Mouse (Mus musculus): ENCODE data around the gene Gbe1. TPM values are rescaled to one million over a fixed set of nuclear protein-coding genes. Genes with fewer than 3 reads are reported as not detected.

Gbe1 gene
- polyA plus RNA-seq, 1 experiment from 2014 or later = 66.0 TPM

DNA sequence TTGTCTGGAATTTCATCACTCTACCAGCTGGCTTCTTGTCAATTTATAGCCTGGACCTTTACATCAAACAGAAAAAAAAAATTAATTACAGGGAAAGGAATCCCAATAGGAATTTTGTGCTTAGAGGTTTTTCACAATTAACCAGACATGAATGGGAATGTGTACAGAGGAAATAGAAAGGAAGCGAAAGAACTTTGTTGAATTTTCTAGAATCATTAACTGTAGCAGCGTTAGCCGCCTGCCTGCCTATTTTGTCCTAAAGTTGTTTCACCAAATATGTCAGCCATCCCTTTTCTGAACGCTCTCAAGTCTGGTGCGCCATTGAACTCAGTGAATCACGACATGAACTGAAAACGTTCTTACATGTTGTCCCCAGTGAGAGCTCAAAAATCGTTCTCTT is 209.8 kb downstream of the Gbe1 start:
- no peaks in the 10 kb centered on the region for H3K27me3 ChIP-seq (ENCODE audit: control insufficient read depth, insufficient read depth, low read length)
- 92% methylated on average over 8 of the region's 8 CpGs for WGBS
- no peak for ATAC-seq (ENCODE audit: insufficient number of reproducible peaks, insufficient read depth, low FRiP score, low read depth)
- no peak overlapping the region for H3K9ac ChIP-seq (ENCODE audit: low read length)
- H3K4me2 ChIP-seq (ENCODE audit: low read length) = no peak overlapping the region
- peaks cover 0 to 4% of the 10 kb centered on the region in 2 experiments; a peak in 1 of 4 replicates for H3K4me1 ChIP-seq (ENCODE audit: control insufficient read depth in 2 of 2, insufficient read depth in 2 of 2, low read length in 2 of 2)
- H3K27ac ChIP-seq (replicated peaks in 1 of 2; ENCODE audit: control insufficient read depth in 1 of 2, insufficient read depth in 1 of 2, low read depth in 2 of 2, low read length in 2 of 2) = no peak overlapping the region
- no peaks in the 10 kb centered on the region for H3K36me3 ChIP-seq (ENCODE audit: control insufficient read depth, insufficient read depth, low read length)
- H3K9me3 ChIP-seq (ENCODE audit: control insufficient read depth, low read length) = no peaks in the 10 kb centered on the region
- H3K4me3 ChIP-seq (ENCODE audit: control insufficient read depth in 1 of 2, insufficient read depth in 1 of 2, low read depth in 1 of 2, low read length in 2 of 2) = no peak overlapping the region

DNA sequence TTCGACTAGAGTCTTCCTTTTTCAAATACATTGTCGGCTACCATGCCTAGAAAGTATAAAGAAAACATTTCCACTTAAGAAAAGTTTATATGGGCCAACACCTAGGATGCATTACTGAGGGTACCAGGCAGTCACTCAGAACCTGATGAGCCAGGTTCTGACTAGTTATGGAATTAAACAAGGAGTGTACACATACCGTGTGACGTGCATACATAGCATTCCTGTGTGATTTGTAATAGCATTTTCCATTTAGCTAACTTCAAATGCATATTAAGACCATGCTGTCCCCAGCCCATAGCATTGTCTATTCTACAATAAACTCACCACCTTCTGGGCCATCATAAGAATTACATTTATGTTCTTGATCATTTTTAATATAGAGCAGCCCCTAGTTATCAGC is 210.5 kb downstream of the Gbe1 start:
- Histone ChIP-seq H3K27ac (replicated peaks in 1 of 2; ENCODE audit: control insufficient read depth in 1 of 2, insufficient read depth in 1 of 2, low read depth in 2 of 2, low read length in 2 of 2) (no peak overlapping the region), H3K4me1 (ENCODE audit: control insufficient read depth in 2 of 2, insufficient read depth in 2 of 2, low read length in 2 of 2) (peaks cover 0 to 4% of the 10 kb centered on the region in 2 experiments; a peak in 1 of 4 replicates), H3K4me3 (ENCODE audit: control insufficient read depth in 1 of 2, insufficient read depth in 1 of 2, low read depth in 1 of 2, low read length in 2 of 2) (no peak overlapping the region), H3K27me3 (ENCODE audit: control insufficient read depth, insufficient read depth, low read length) (no peaks in the 10 kb centered on the region), H3K4me2 (ENCODE audit: low read length) (no peak overlapping the region), H3K36me3 (ENCODE audit: control insufficient read depth, insufficient read depth, low read length) (no peaks in the 10 kb centered on the region), H3K9ac (ENCODE audit: low read length) (no peak overlapping the region), H3K9me3 (ENCODE audit: control insufficient read depth, low read length) (no peaks in the 10 kb centered on the region)
- WGBS = 55% methylated on average over 4 of the region's 4 CpGs
- ATAC-seq (ENCODE audit: insufficient number of reproducible peaks, insufficient read depth, low FRiP score, low read depth) = no peak

DNA sequence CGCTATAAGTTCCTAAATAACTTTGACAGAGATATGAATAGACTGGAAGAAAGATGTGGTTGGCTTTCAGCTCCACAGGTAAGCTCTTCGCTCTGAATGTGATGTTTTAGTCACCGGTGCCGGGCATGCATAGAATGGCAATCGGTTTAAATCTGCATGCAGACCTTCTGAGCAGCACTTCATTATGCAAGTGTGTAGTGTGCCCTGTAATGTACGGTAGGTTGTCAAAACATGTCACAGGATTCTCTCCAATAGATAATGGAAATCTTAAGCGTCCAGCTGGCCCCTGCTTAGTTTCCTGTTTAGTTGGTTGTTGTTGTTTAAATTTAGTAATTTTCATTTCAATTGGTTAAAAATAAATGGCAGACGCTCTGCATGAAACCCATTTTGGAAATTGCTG is 213.5 kb downstream of the Gbe1 start:
- no peak overlapping the region for H3K27ac ChIP-seq (replicated peaks in 1 of 2; ENCODE audit: control insufficient read depth in 1 of 2, insufficient read depth in 1 of 2, low read depth in 2 of 2, low read length in 2 of 2)
- H3K9me3 ChIP-seq (ENCODE audit: control insufficient read depth, low read length) = no peaks in the 10 kb centered on the region
- no peak overlapping the region for H3K9ac ChIP-seq (ENCODE audit: low read length)
- H3K4me1 ChIP-seq (ENCODE audit: control insufficient read depth in 2 of 2, insufficient read depth in 2 of 2, low read length in 2 of 2) = peaks cover 0 to 4% of the 10 kb centered on the region in 2 experiments; a peak in 1 of 4 replicates
- 89% methylated on average over 8 of the region's 8 CpGs for WGBS
- H3K27me3 ChIP-seq (ENCODE audit: control insufficient read depth, insufficient read depth, low read length) = no peaks in the 10 kb centered on the region
- ATAC-seq (ENCODE audit: insufficient number of reproducible peaks, insufficient read depth, low FRiP score, low read depth) = no peak
- H3K4me3 ChIP-seq (ENCODE audit: control insufficient read depth in 1 of 2, insufficient read depth in 1 of 2, low read depth in 1 of 2, low read length in 2 of 2) = no peak overlapping the region
- H3K4me2 ChIP-seq (ENCODE audit: low read length) = no peak overlapping the region
- H3K36me3 ChIP-seq (ENCODE audit: control insufficient read depth, insufficient read depth, low read length) = no peaks in the 10 kb centered on the region

DNA sequence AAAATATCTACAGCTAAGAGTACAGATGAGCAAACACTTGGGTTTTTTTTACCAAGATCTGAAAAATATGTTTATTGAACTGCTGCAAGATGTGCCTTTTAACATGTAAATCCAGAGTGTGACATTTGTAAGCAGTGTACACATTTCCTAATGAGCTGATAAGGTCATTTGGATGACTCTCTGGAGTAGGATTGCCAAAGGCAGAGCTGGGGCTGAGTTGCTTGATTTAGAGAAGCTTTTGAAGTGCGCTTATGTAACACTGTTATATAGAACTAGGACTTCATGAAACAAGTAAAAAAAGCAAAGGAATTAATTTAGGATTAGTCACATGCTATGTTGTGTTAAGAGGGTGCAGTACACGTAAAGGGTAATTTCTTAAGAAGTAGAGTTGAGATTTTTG is 221.5 kb downstream of the Gbe1 start:
- Histone ChIP-seq H3K9me3 (ENCODE audit: control insufficient read depth, low read length) (peaks cover under 1% of the 10 kb centered on the region; the same call in 1 of the 2 replicates), H3K27ac (replicated peaks in 1 of 2; ENCODE audit: control insufficient read depth in 1 of 2, insufficient read depth in 1 of 2, low read depth in 2 of 2, low read length in 2 of 2) (no peak overlapping the region), H3K9ac (ENCODE audit: low read length) (no peak overlapping the region), H3K36me3 (ENCODE audit: control insufficient read depth, insufficient read depth, low read length) (0 out of 2 replicates have a peak, but pooled peaks cover 3% of the 10 kb centered on the region), H3K4me1 (ENCODE audit: control insufficient read depth in 2 of 2, insufficient read depth in 2 of 2, low read length in 2 of 2) (no peaks in the 10 kb centered on the region), H3K4me2 (ENCODE audit: low read length) (no peak overlapping the region), H3K4me3 (ENCODE audit: control insufficient read depth in 1 of 2, insufficient read depth in 1 of 2, low read depth in 1 of 2, low read length in 2 of 2) (no peak overlapping the region), H3K27me3 (ENCODE audit: control insufficient read depth, insufficient read depth, low read length) (no peaks in the 10 kb centered on the region)
- ATAC-seq (ENCODE audit: insufficient number of reproducible peaks, insufficient read depth, low FRiP score, low read depth) = no peak
- 85% methylated on average over 2 of the region's 2 CpGs for WGBS

DNA sequence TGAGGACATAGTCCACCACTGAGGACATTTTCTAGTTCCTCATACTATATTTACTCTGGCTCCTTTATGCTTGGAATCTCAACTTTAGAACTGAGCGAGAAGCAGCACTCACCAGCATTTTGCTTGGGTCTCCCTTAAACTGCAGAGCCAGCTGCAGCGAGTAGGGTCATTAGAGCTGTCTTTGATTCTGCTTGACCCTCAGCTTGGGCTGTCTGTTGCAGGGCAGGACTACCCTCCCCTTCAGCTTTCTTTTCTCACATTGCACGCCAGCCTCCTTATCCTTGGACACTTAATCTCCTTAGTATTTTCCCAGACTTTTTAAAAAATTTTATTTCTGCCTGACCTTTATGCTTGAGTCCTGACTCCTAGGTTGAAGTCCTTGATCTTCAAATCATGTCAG is 237.1 kb downstream of the Gbe1 start:
- Histone ChIP-seq H3K4me3 (ENCODE audit: control insufficient read depth in 1 of 2, insufficient read depth in 1 of 2, low read depth in 1 of 2, low read length in 2 of 2) (no peak overlapping the region), H3K4me2 (ENCODE audit: low read length) (no peak overlapping the region), H3K9ac (ENCODE audit: low read length) (no peak overlapping the region), H3K27ac (replicated peaks in 1 of 2; ENCODE audit: control insufficient read depth in 1 of 2, insufficient read depth in 1 of 2, low read depth in 2 of 2, low read length in 2 of 2) (no peak overlapping the region), H3K27me3 (ENCODE audit: control insufficient read depth, insufficient read depth, low read length) (no peaks in the 10 kb centered on the region), H3K9me3 (ENCODE audit: control insufficient read depth, low read length) (no peaks in the 10 kb centered on the region), H3K4me1 (ENCODE audit: control insufficient read depth in 2 of 2, insufficient read depth in 2 of 2, low read length in 2 of 2) (no peaks in the 10 kb centered on the region), H3K36me3 (ENCODE audit: control insufficient read depth, insufficient read depth, low read length) (no peaks in the 10 kb centered on the region)
- WGBS = 75% methylated on average over 3 of the region's 3 CpGs
- no peak for ATAC-seq (ENCODE audit: insufficient number of reproducible peaks, insufficient read depth, low FRiP score, low read depth)

DNA sequence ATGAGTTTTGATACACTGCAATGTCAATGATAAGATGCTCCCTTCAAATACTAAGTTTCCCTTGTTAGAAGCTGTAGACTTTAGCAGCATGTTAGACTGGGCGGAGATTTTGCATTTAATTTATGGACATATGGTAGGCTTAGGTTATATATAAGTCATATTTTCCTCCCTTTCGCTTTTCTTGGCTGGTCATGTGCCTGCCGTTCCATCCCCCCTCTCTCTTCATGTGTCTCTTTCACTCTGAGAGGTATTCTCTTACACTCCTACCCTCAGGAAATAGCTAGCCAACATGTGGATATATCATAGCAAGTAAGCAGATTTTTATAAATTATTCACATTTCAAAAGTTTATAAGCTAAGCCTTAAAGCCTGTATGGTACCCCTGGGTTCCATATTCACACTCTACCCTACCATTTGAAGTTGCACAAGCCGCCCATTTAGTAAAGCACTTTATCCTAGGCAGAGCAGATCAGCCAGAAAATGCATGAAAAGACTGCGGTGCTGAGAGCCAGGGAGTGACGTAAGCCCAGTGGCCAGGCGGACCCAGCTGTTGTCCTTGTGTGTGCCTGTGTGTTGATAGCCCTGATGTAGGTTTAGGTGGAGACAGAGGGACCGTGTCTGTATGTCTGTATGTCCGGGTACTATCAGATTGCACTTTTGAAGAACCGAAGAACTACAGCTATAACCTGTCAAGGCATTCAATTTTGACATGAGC is 248.0 kb downstream of the Gbe1 start:
- WGBS = 65% methylated on average over 10 of the region's 10 CpGs
- H3K36me3 ChIP-seq (ENCODE audit: control insufficient read depth, insufficient read depth, low read length) = no peaks in the 10 kb centered on the region
- H3K9me3 ChIP-seq (ENCODE audit: control insufficient read depth, low read length) = no peaks in the 10 kb centered on the region
- H3K4me2 ChIP-seq (ENCODE audit: low read length) = no peak overlapping the region
- H3K4me3 ChIP-seq (ENCODE audit: control insufficient read depth in 1 of 2, insufficient read depth in 1 of 2, low read depth in 1 of 2, low read length in 2 of 2) = no peak overlapping the region
- no peaks in the 10 kb centered on the region for H3K27me3 ChIP-seq (ENCODE audit: control insufficient read depth, insufficient read depth, low read length)
- H3K9ac ChIP-seq (ENCODE audit: low read length) = no peak overlapping the region
- 0 out of 4 replicates have a peak, but pooled peaks cover 0 to 4% of the 10 kb centered on the region in 2 experiments for H3K4me1 ChIP-seq (ENCODE audit: control insufficient read depth in 2 of 2, insufficient read depth in 2 of 2, low read length in 2 of 2)
- no peak for ATAC-seq (ENCODE audit: insufficient number of reproducible peaks, insufficient read depth, low FRiP score, low read depth)
- H3K27ac ChIP-seq (replicated peaks in 1 of 2; ENCODE audit: control insufficient read depth in 1 of 2, insufficient read depth in 1 of 2, low read depth in 2 of 2, low read length in 2 of 2) = no peak overlapping the region

DNA sequence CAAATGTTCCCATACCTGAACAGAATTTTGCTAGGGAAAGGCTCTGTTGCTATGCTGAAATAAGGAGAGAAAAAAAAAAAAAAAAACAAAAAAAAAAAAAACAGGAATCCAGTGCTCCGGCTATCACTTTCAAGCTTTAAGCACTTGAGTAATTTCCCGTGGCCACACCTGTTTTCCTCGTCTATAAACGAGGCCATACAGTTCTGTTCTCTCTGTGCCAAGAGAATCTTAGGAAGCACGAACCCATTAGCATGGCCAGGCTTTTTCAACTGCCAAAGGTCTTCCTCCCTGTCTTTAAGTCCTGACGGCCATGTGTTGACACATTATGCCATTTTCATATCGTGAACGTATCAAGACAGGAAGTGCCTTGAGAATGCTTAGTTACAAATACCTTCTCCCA is 248.8 kb downstream of the Gbe1 start:
- WGBS = 75% methylated on average over 8 of the region's 8 CpGs
- no peaks in the 10 kb centered on the region for H3K36me3 ChIP-seq (ENCODE audit: control insufficient read depth, insufficient read depth, low read length)
- no peaks in the 10 kb centered on the region for H3K9me3 ChIP-seq (ENCODE audit: control insufficient read depth, low read length)
- 0 out of 4 replicates have a peak, but pooled peaks cover 0 to 4% of the 10 kb centered on the region in 2 experiments for H3K4me1 ChIP-seq (ENCODE audit: control insufficient read depth in 2 of 2, insufficient read depth in 2 of 2, low read length in 2 of 2)
- H3K27ac ChIP-seq (replicated peaks in 1 of 2; ENCODE audit: control insufficient read depth in 1 of 2, insufficient read depth in 1 of 2, low read depth in 2 of 2, low read length in 2 of 2) = no peak overlapping the region
- no peak for ATAC-seq (ENCODE audit: insufficient number of reproducible peaks, insufficient read depth, low FRiP score, low read depth)
- no peaks in the 10 kb centered on the region for H3K27me3 ChIP-seq (ENCODE audit: control insufficient read depth, insufficient read depth, low read length)
- H3K4me2 ChIP-seq (ENCODE audit: low read length) = no peak overlapping the region
- H3K4me3 ChIP-seq (ENCODE audit: control insufficient read depth in 1 of 2, insufficient read depth in 1 of 2, low read depth in 1 of 2, low read length in 2 of 2) = no peak overlapping the region
- no peak overlapping the region for H3K9ac ChIP-seq (ENCODE audit: low read length)

DNA sequence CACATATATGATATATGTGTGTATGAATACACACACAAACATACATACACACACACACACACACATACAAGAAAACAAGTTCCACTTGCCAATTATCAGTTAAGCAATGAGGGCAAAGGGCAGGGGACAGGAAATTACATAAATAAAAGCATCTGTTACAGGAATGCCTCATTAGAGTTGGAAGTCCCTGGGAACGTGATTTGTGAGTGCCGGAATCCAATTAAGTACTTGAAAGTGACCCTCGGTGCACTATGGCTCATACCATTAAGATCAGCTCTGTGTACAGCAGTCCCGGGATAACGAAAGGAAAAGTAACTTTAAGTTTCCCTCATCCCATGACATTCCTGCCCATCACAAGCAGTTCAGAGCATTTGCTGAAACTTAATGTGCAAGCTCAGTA is 249.7 kb downstream of the Gbe1 start:
- Histone ChIP-seq H3K4me2 (ENCODE audit: low read length) (no peak overlapping the region), H3K27me3 (ENCODE audit: control insufficient read depth, insufficient read depth, low read length) (no peaks in the 10 kb centered on the region), H3K27ac (replicated peaks in 1 of 2; ENCODE audit: control insufficient read depth in 1 of 2, insufficient read depth in 1 of 2, low read depth in 2 of 2, low read length in 2 of 2) (no peak overlapping the region), H3K9ac (ENCODE audit: low read length) (no peak overlapping the region), H3K4me3 (ENCODE audit: control insufficient read depth in 1 of 2, insufficient read depth in 1 of 2, low read depth in 1 of 2, low read length in 2 of 2) (no peak overlapping the region), H3K9me3 (ENCODE audit: control insufficient read depth, low read length) (no peaks in the 10 kb centered on the region), H3K36me3 (ENCODE audit: control insufficient read depth, insufficient read depth, low read length) (no peaks in the 10 kb centered on the region), H3K4me1 (ENCODE audit: control insufficient read depth in 2 of 2, insufficient read depth in 2 of 2, low read length in 2 of 2) (0 out of 4 replicates have a peak, but pooled peaks cover 0 to 4% of the 10 kb centered on the region in 2 experiments)
- 78% methylated on average over 5 of the region's 5 CpGs for WGBS
- no peak for ATAC-seq (ENCODE audit: insufficient number of reproducible peaks, insufficient read depth, low FRiP score, low read depth)
